Mouse (Mus musculus) neural tube, embryonic 14.5 days (tissue): ENCODE results near the gene Txnrd2. TPM values are rescaled to one million over a fixed set of nuclear protein-coding genes. Genes with fewer than 3 reads are reported as not detected.

Source experiments
- ATAC-seq: fragments of 200-750 bp; cut with Nextera tagmentation; 2 replicates; pipeline ENCODE4 v1.8.0; 2017; ENCODE audit warnings: low read depth, mild to moderate bottlenecking, moderate TSS enrichment, moderate library complexity
- H3K27ac ChIP-seq: fragments of 300-500 bp; sonication (generic); 2 replicates; pipeline ENCODE4 v1.5.1; 2014; ENCODE audit warnings: low read depth, mild to moderate bottlenecking, control low read depth, low read length, moderate library complexity, mixed read lengths
- H3K27me3 ChIP-seq: fragments of 300-500 bp; sonication (generic); 2 replicates; pipeline ENCODE4 v1.6.1; 2014; ENCODE audit warnings: low read length; ENCODE audit not compliant: control insufficient read depth, insufficient read depth
- H3K36me3 ChIP-seq: fragments of 300-500 bp; sonication (generic); 2 replicates; pipeline ENCODE4 v1.6.1; 2014; ENCODE audit warnings: low read length, mixed read lengths; ENCODE audit not compliant: control insufficient read depth, insufficient read depth
- H3K4me1 ChIP-seq: fragments of 300-500 bp; sonication (generic); 2 replicates; pipeline ENCODE4 v1.6.1; 2014; ENCODE audit warnings: low read length; ENCODE audit not compliant: control insufficient read depth, insufficient read depth
- H3K4me2 ChIP-seq: fragments of 300-500 bp; sonication (generic); 2 replicates; pipeline ENCODE4 v1.6.1; 2014; ENCODE audit warnings: mild to moderate bottlenecking, low read depth, low read length, control low read depth
- H3K4me3 ChIP-seq: fragments of 300-500 bp; sonication (generic); 2 replicates; pipeline ENCODE4 v1.5.1; 2014; ENCODE audit warnings: low read depth, low read length, control low read depth, mixed read lengths
- H3K9ac ChIP-seq: fragments of 300-500 bp; sonication (generic); replicated peaks from 2 replicates; pipeline ENCODE4 v1.6.1; 2014; ENCODE audit warnings: low read depth, mild to moderate bottlenecking, control low read depth, low read length, mixed read lengths
- H3K9me3 ChIP-seq: fragments of 300-500 bp; sonication (generic); 2 replicates; pipeline ENCODE4 v1.6.1; 2016; ENCODE audit warnings: low read length; ENCODE audit not compliant: control insufficient read depth
- WGBS: fragments of 180-500 bp; shearing (Covaris S2); extraction: QIAGEN DNeasy Blood & Tissue Kit; methylation state at CpG from one replicate; pipeline ENCODE4 v1.1.7; 2014; 5-methylcytosine and 5-hydroxymethylcytosine counted together
- polyA plus RNA-seq: library from polyadenylated mRNA; unstranded; fragments of >200 nt; fragmentation: Nextera tagmentation; extraction: Ambion mirVana; gene quantifications from 2 replicates; pipeline ENCODE4 v1.2.1, GENCODE M21; 2014

Gene Txnrd2
- polyA plus RNA-seq, 1 experiment from 2014 or later = 25.4 TPM

DNA sequence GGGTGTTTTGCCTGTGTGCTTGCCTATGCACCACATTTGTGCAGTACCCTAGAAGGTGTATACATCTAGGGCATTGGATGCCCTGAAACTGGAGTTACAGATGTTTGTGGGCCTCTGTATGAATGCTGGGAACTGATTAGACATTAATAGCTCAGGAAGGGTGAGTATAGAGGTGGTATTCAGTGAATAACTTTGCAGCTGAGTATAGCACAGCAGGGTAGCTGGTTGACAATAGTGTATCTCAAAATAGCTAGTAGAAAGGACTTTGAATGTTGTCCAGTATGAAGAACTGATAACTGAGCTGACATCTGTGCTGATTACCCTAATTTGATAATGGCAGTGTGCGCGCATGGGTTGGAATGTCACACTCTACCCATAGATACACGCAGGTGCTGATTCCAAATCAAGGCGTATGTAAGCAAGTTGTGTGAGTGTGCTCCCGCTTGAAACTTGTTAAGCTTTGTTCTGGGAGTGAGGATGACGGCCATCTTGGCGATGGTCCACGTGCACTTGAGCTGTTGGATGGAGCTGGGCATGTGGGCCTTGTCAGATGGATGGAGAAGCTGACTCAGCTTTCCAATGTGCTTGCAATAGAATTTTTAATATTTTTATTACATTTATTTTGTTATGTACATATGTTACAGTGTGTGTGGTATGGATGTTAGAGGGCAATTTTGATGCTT is 97.5 kb downstream of the Txnrd2 start:
- no peaks in the 10 kb centered on the region for H3K27me3 ChIP-seq
- no peak overlapping the region for H3K9ac ChIP-seq
- ATAC-seq = no peak
- H3K36me3 ChIP-seq = no peaks in the 10 kb centered on the region
- no peak overlapping the region for H3K4me3 ChIP-seq
- no peaks in the 10 kb centered on the region for H3K9me3 ChIP-seq
- 93% methylated on average over 8 of the region's 8 CpGs for WGBS
- no peak overlapping the region for H3K4me2 ChIP-seq
- H3K27ac ChIP-seq = no peak overlapping the region
- H3K4me1 ChIP-seq = no peaks in the 10 kb centered on the region

DNA sequence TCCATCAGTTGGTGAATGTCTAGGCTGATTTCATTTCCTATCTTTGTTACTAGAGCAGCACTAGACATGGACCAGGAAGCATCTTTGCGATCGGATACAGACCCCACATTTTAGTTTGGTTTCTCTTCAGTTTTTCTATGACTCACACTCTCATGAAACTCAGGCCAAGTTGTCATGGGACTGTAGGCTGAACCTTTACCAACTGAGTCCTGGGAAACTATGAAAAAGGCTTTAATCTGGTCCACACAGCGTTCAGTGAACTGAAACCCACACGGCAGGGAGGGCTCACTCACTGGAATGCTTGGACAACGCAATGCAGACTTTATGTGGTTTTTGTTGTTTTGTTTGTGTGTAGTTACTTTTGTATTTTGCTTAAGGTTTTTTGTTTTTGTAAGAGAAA is 102.5 kb downstream of the Txnrd2 start:
- ATAC-seq = no peak
- no peaks in the 10 kb centered on the region for H3K27me3 ChIP-seq
- H3K4me3 ChIP-seq = no peak overlapping the region
- H3K27ac ChIP-seq = no peak overlapping the region
- no peak overlapping the region for H3K9ac ChIP-seq
- no peak overlapping the region for H3K4me2 ChIP-seq
- no peaks in the 10 kb centered on the region for H3K36me3 ChIP-seq
- peaks cover 3% of the 10 kb centered on the region; the same call in 1 of the 2 replicates for H3K9me3 ChIP-seq
- 90% methylated on average over 5 of the region's 5 CpGs for WGBS
- H3K4me1 ChIP-seq = no peaks in the 10 kb centered on the region

Other genes starting within 250 kb of the Txnrd2 start
- not detected in 2 replicates for gene Ccdc188, start 208.5 kb upstream of the Txnrd2 start, polyA plus RNA-seq
- gene Zdhhc8, start 191.2 kb upstream of the Txnrd2 start, polyA plus RNA-seq = 12.2 and 13.9 TPM in 2 replicates
- gene Trmt2a, start 177.7 kb upstream of the Txnrd2 start, polyA plus RNA-seq = 78.4 and 81.5 TPM in 2 replicates
- 400 and 407 TPM in 2 replicates for gene Ranbp1, start 177.7 kb upstream of the Txnrd2 start, polyA plus RNA-seq
- not detected in 2 replicates for gene Gm49776, start 168.1 kb upstream of the Txnrd2 start, polyA plus RNA-seq
- 40.8 and 42.1 TPM in 2 replicates for gene Dgcr8, start 137.1 kb upstream of the Txnrd2 start, polyA plus RNA-seq
- gene Tango2, start 78.3 kb upstream of the Txnrd2 start, polyA plus RNA-seq = 99.8 and 114 TPM in 2 replicates
- 60.2 and 73.5 TPM in 2 replicates for gene Arvcf, start 78.2 kb upstream of the Txnrd2 start, polyA plus RNA-seq
- gene Comt, start 468 bp downstream of the Txnrd2 start, polyA plus RNA-seq = 102 and 103 TPM in 2 replicates
- 12.5 and 15.7 TPM in 2 replicates for gene Gnb1l, start 72.3 kb downstream of the Txnrd2 start, polyA plus RNA-seq
- 3.3 and 3.4 TPM in 2 replicates for gene Rtl10, start 72.5 kb downstream of the Txnrd2 start, polyA plus RNA-seq
- gene Tbx1, start 164.3 kb downstream of the Txnrd2 start, polyA plus RNA-seq = 0.64 and 1.5 TPM in 2 replicates
- gene Gp1bb, start 196.0 kb downstream of the Txnrd2 start, polyA plus RNA-seq = 11.5 and 14.1 TPM in 2 replicates
- gene Gm49601, start 200.0 kb downstream of the Txnrd2 start, polyA plus RNA-seq = 8.3 and 10.7 TPM in 2 replicates
- 179 and 183 TPM in 2 replicates for gene Sept5, start 203.6 kb downstream of the Txnrd2 start, polyA plus RNA-seq